Mouse (Mus musculus) frontal cortex, adult 2 months (tissue): ENCODE data around the gene Slc5a5. TPM values are rescaled to one million over a fixed set of nuclear protein-coding genes. Genes with fewer than 3 reads are reported as not detected.

Source experiments
- DNase-seq, 2 experiments: peaks; one replicate each; pipeline ENCODE4 v3.0.0; 2022; ENCODE audit warnings: low spot score in 1 of 2; ENCODE audit errors: extremely low spot score in 1 of 2
- polyA plus RNA-seq: library from polyadenylated mRNA; depleted of rRNA; stranded (reverse); fragments of >200 nt; gene quantifications from 2 replicates; pipeline ENCODE4 v1.2.3, GENCODE M21; 2012

The Slc5a5 gene
- polyA plus RNA-seq, 1 experiment = 12.3 TPM

GRCm38 (mm10) chr8:70862824-70863641, 29.5 kb downstream of the Slc5a5 start, which contains the start of gene Kcnn1:
Kcnn1 (minus strand) TSS chr8:70863258.
- no peak for DNase-seq

- DNase-seq = no peak
These were observed 35.0 kb downstream of the Slc5a5 start for GRCm38 (mm10) chr8:70857516-70857915.

- DNase-seq = peak in 1 of 2 experiments; percentile 81
These were observed 35.9 kb downstream of the Slc5a5 start for GRCm38 (mm10) chr8:70856541-70857197.

GRCm38 (mm10) chr8:70856028-70856427, 36.5 kb downstream of the Slc5a5 start:
- DNase-seq = no peak

GRCm38 (mm10) chr8:70853863-70854262, 38.7 kb downstream of the Slc5a5 start:
- DNase-seq = no peak

GRCm38 (mm10) chr8:70852595-70853231, 39.8 kb downstream of the Slc5a5 start:
- no peak for DNase-seq

- DNase-seq = no peak
These were observed 40.7 kb downstream of the Slc5a5 start for GRCm38 (mm10) chr8:70851837-70852236.

GRCm38 (mm10) chr8:70850947-70851346, 41.6 kb downstream of the Slc5a5 start:
- no peak for DNase-seq

GRCm38 (mm10) chr8:70850132-70850845, 42.3 kb downstream of the Slc5a5 start:
- DNase-seq = no peak

- DNase-seq = no peak
These were observed 43.1 kb downstream of the Slc5a5 start for GRCm38 (mm10) chr8:70849333-70849990.

GRCm38 (mm10) chr8:70846371-70847154, 46.0 kb downstream of the Slc5a5 start:
- no peak for DNase-seq

- no peak for DNase-seq
These were observed 47.4 kb downstream of the Slc5a5 start for GRCm38 (mm10) chr8:70845108-70845507.

GRCm38 (mm10) chr8:70844523-70844922, 48.0 kb downstream of the Slc5a5 start:
- peak in 1 of 2 experiments; percentile 92 for DNase-seq

- no peak for DNase-seq
These were observed 48.6 kb downstream of the Slc5a5 start for GRCm38 (mm10) chr8:70843941-70844340.

GRCm38 (mm10) chr8:70843214-70843773, 49.3 kb downstream of the Slc5a5 start:
- DNase-seq = no peak

- no peak for DNase-seq
These were observed 50.1 kb downstream of the Slc5a5 start for GRCm38 (mm10) chr8:70842484-70842883.

GRCm38 (mm10) chr8:70841147-70842072, 51.1 kb downstream of the Slc5a5 start:
- peak; percentile 75 to 97 for DNase-seq

GRCm38 (mm10) chr8:70840590-70840989, 52.0 kb downstream of the Slc5a5 start:
- DNase-seq = no peak
